Mouse (Mus musculus): ENCODE data around the gene Ppp3r2. TPM values are rescaled to one million over a fixed set of nuclear protein-coding genes. Genes with fewer than 3 reads are reported as not detected.

Gene Ppp3r2
- 0.64 and 0.74 TPM in 2 replicates for polyA plus RNA-seq (2015; fragmentation: Nextera tagmentation; extraction: Ambion mirVana)

DNA sequence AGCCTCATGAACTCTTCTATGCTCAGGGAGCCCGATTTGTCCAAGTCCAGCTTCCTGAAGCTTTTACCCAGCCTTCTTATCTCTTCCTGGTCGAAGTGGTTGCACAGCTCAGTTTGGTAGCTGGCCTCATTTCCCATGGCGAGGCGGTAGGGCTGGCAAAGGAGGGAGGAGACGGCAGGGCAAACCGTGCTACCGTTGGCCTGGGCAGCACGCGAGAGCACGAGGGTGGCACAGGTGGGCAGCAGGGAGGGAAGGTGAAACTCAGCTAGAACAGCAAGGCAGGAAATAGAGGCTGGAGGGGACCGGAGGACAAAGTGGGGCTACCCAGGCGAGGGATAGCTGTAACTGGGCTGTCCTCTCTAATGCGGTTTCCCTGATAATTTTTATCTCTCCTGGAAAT, at the start of gene Ppp3r2:
Gene Ppp3r2 (minus strand): TSS at position 213 of the 400 bp plus-strand sequence.
- H3K27ac ChIP-seq = no peak within 1 kb of the TSS
- no peaks in the 10 kb centered on the region for H3K9me3 ChIP-seq
- no peaks in the 10 kb centered on the region for H3K36me3 ChIP-seq (replicated peaks)
- no peak within 1 kb of the TSS for H3K4me2 ChIP-seq
- ATAC-seq (replicated peaks) = no peak
- no peaks in the 10 kb centered on the region for H3K4me1 ChIP-seq
- no peaks in the 10 kb centered on the region for H3K27me3 ChIP-seq (replicated peaks)
- no peak within 1 kb of the TSS for H3K4me3 ChIP-seq
- H3K9ac ChIP-seq = no peak within 1 kb of the TSS
- 91% methylated on average over 13 of the region's 13 CpGs for WGBS

DNA sequence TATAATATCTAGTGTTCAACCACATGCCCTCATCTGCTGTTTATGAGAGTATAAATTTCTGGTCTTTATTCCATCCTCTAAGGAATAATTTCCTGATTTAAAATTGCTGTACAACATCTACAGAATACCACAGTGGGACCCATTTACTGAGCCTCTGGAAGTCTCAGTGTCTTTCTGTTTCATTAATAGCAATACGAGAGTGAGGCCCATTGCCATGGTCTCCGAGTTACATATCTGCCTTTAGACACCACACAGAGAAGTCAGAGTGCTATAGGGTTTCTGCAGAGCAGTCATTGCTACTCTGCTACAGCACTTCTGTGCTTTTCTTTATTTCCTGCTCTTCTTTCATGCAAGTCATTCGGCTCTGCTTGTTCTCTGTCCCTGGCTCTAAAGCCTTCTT, 47.5 kb upstream of the Ppp3r2 start:
- no peaks in the 10 kb centered on the region for H3K36me3 ChIP-seq (replicated peaks)
- H3K27me3 ChIP-seq (replicated peaks) = no peaks in the 10 kb centered on the region
- WGBS = 30% methylated on average over 3 of the region's 3 CpGs
- no peak for ATAC-seq (replicated peaks)
- H3K27ac ChIP-seq = no peak overlapping the region
- H3K9me3 ChIP-seq = no peaks in the 10 kb centered on the region
- no peaks in the 10 kb centered on the region for H3K4me1 ChIP-seq
- no peak overlapping the region for H3K4me2 ChIP-seq
- H3K4me3 ChIP-seq = no peak overlapping the region
- no peak overlapping the region for H3K9ac ChIP-seq

DNA sequence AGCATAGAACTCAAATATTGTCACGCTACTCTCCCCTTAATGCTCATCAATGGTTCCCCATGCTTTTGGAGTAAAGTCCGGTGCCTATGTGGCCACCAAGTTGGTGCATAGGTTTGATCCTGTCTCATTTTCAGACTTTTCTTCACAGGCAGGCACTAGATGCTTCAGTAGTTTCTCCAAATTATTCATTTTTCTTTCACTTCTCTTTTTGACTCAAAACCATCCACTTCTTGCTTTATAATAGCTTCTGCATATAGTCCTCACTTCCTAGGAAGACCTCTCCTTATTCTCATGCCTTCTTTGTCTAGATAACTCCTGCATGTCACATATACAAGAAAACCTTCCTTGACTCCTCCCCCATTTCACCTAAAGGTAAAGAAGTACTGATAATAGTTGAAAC, 42.1 kb upstream of the Ppp3r2 start:
- H3K9me3 ChIP-seq = no peaks in the 10 kb centered on the region
- H3K9ac ChIP-seq = no peak overlapping the region
- H3K4me2 ChIP-seq = no peak overlapping the region
- no peak for ATAC-seq (replicated peaks)
- H3K27ac ChIP-seq = no peak overlapping the region
- no peaks in the 10 kb centered on the region for H3K4me1 ChIP-seq
- 99% methylated on average over 2 of the region's 2 CpGs for WGBS
- H3K4me3 ChIP-seq = no peak overlapping the region
- H3K36me3 ChIP-seq (replicated peaks) = no peaks in the 10 kb centered on the region
- H3K27me3 ChIP-seq (replicated peaks) = no peaks in the 10 kb centered on the region

DNA sequence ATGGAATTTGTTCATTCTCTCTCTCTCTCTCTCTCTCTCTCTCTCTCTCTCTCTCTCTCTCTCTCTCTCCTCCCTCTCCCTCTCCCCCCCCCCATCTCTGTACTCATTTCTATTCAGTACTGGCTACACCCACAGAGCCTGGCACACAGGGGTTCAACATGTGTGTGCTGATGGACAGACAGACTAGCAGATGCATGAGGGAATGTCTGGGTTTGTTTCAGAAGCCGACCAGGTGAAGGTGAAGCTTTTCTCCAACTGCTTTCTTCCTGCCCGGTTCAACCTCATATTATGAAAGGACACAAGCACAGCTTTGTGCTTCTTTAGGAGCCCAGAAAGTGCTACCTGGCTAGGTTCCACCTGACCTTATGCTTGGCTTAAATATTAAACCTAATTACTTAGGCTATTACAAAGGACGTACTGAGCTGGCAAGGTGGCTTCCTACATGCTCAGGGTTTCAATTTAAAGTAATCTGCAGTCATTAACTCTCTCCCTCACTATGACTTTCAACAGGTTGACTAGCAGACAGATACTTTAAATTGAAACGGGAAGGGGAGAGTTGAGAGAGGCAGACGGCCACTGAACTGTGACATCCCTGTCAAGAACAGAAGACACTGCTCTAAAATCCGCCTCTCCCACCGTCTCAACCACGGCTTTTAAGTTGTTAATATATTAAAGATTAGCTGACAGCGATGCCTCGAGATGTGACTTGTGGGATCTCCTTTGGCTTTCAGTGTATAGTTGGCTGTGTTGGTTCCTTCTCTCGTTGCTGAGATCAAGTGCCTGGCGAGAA, 9.8 kb upstream of the Ppp3r2 start:
- Histone ChIP-seq H3K9me3 (no peaks in the 10 kb centered on the region), H3K9ac (no peak overlapping the region), H3K27ac (no peak overlapping the region), H3K27me3 (replicated peaks) (no peaks in the 10 kb centered on the region), H3K36me3 (replicated peaks) (no peaks in the 10 kb centered on the region), H3K4me1 (peaks cover 7% of the 10 kb centered on the region), H3K4me2 (no peak overlapping the region), H3K4me3 (no peak overlapping the region)
- 50% methylated on average over 12 of the region's 12 CpGs for WGBS
- no peak for ATAC-seq (replicated peaks)

DNA sequence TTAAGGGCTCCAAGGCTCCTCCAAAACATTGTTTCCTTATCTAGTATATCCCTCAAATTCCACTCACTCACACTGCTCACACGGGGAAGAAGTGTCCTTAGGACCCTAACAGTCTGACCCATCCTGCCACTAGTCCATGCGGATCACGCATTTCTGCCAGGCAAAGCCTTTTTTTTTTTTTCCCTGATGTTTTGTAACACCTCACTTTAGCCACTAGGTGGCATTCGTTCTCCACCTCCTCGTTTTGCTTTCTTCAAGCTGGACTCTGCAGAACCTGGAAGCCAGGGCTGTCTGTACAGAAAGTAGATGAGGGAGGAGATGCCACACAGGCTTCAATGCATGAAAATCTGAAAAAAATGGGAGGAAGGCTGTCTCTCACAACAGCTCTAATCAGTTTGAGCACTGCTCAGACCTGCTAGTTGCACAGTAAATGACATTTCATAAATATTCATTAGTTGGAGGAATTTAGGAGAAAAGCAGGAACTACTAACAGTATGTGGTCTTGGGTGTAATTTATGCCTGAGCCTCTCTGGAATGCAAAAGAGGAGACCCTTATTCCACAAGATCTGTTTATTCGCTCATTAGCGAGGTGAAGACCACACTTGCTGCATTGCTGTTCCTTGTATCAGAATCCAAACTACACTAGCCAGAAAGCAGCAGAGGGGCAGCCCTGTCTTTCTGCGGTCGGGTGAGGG, 6.9 kb upstream of the Ppp3r2 start:
- no peak overlapping the region for H3K4me3 ChIP-seq
- no peaks in the 10 kb centered on the region for H3K27me3 ChIP-seq (replicated peaks)
- peak overlapping the region; percentile 55; the same call in 1 of the 2 replicates for H3K27ac ChIP-seq
- ATAC-seq (replicated peaks) = peak; percentile 95
- no peaks in the 10 kb centered on the region for H3K9me3 ChIP-seq
- H3K9ac ChIP-seq = no peak overlapping the region
- peaks cover 7% of the 10 kb centered on the region for H3K4me1 ChIP-seq
- 13% methylated on average over 9 of the region's 9 CpGs for WGBS
- no peak overlapping the region for H3K4me2 ChIP-seq
- H3K36me3 ChIP-seq (replicated peaks) = no peaks in the 10 kb centered on the region

GRCm38 (mm10) chr4:49680171-49680875, 1.5 kb downstream of the Ppp3r2 start:
- no peak overlapping the region for H3K4me3 ChIP-seq
- H3K36me3 ChIP-seq (replicated peaks) = no peaks in the 10 kb centered on the region
- H3K9me3 ChIP-seq = no peaks in the 10 kb centered on the region
- no peak overlapping the region for H3K4me2 ChIP-seq
- no peak overlapping the region for H3K9ac ChIP-seq
- no peaks in the 10 kb centered on the region for H3K4me1 ChIP-seq
- WGBS = 94% methylated on average over 11 of the region's 11 CpGs
- H3K27me3 ChIP-seq (replicated peaks) = no peaks in the 10 kb centered on the region
- H3K27ac ChIP-seq = no peak overlapping the region
- no peak for ATAC-seq (replicated peaks)

GRCm38 (mm10) chr4:49676790-49677189, 5.0 kb downstream of the Ppp3r2 start:
- H3K27ac ChIP-seq = no peak overlapping the region
- ATAC-seq (replicated peaks) = no peak
- no peaks in the 10 kb centered on the region for H3K27me3 ChIP-seq (replicated peaks)
- no peak overlapping the region for H3K4me2 ChIP-seq
- 81% methylated on average over 7 of the region's 7 CpGs for WGBS
- H3K4me1 ChIP-seq = no peaks in the 10 kb centered on the region
- no peak overlapping the region for H3K9ac ChIP-seq
- no peaks in the 10 kb centered on the region for H3K9me3 ChIP-seq
- H3K4me3 ChIP-seq = no peak overlapping the region
- H3K36me3 ChIP-seq (replicated peaks) = no peaks in the 10 kb centered on the region

DNA sequence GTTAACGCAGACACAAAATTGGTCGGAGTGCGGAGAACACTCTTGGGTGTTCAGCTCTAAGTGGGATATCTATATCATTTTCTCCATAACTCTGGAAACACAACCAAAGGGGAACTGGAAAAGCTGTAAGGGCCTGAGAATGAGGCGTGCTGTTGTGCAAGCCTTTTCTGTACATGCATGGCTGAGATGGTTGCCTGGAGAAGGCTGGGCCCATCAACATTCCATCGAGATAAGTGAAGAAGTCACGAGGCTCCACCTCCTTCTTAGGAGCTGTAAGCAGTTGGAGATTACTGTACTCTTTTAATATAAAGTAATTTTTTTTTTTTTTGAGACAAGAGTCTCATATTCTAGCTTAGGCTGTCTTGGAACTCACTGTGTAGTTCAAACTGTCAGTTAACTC, 5.8 kb downstream of the Ppp3r2 start:
- H3K27me3 ChIP-seq (replicated peaks) = no peaks in the 10 kb centered on the region
- no peak overlapping the region for H3K4me3 ChIP-seq
- 87% methylated on average over 6 of the region's 6 CpGs for WGBS
- no peak overlapping the region for H3K4me2 ChIP-seq
- no peak overlapping the region for H3K27ac ChIP-seq
- no peaks in the 10 kb centered on the region for H3K4me1 ChIP-seq
- H3K36me3 ChIP-seq (replicated peaks) = no peaks in the 10 kb centered on the region
- no peak overlapping the region for H3K9ac ChIP-seq
- ATAC-seq (replicated peaks) = no peak
- no peaks in the 10 kb centered on the region for H3K9me3 ChIP-seq

DNA sequence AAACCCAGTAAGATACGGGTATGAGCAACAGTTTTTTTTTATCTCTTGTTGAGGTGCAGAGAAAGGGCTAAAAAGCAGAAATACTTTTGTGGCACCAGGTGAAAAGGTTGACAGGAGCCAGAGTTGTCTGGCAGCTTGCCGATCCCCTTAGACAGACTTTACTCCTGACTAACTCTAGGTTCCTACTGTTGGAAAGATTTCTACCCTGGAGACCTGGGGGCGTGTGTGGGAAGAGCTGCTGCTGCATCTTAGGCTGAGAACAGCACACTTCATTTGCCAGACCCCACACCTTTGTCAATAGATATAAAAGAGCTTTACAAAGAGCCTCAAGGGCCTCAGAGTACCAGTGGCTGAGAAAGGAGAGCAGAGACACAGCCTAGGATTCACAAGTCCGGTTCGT, 17.0 kb downstream of the Ppp3r2 start:
- no peak overlapping the region for H3K9ac ChIP-seq
- H3K9me3 ChIP-seq = no peaks in the 10 kb centered on the region
- H3K27ac ChIP-seq = no peak overlapping the region
- no peaks in the 10 kb centered on the region for H3K27me3 ChIP-seq (replicated peaks)
- WGBS = 85% methylated on average over 5 of the region's 5 CpGs
- no peak overlapping the region for H3K4me2 ChIP-seq
- H3K4me3 ChIP-seq = no peak overlapping the region
- no peaks in the 10 kb centered on the region for H3K4me1 ChIP-seq
- H3K36me3 ChIP-seq (replicated peaks) = peaks cover 6% of the 10 kb centered on the region
- no peak for ATAC-seq (replicated peaks)

DNA sequence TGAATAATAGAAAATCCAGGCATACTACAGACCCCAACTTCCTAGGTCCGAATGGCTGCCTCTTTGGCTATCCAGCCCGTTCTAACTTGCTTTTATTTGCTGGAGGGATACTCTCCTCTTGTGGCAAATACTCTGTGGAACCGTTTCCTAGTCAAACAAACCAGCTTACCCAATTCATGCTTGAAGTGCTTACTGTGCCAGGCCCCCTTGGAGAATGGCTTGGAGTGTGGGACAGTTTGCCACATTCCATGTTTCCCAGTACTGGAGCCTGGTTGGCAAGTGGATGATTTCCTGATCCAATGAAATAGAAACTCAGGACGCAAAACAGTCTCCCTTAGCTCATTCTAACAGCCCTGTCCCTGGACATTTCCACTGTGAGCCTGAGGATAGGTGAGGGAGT, 19.6 kb downstream of the Ppp3r2 start:
- no peak for ATAC-seq (replicated peaks)
- no peaks in the 10 kb centered on the region for H3K9me3 ChIP-seq
- no peak overlapping the region for H3K9ac ChIP-seq
- 92% methylated on average over 4 of the region's 4 CpGs for WGBS
- H3K4me1 ChIP-seq = no peaks in the 10 kb centered on the region
- no peak overlapping the region for H3K27ac ChIP-seq
- H3K4me2 ChIP-seq = no peak overlapping the region
- no peak overlapping the region for H3K4me3 ChIP-seq
- H3K27me3 ChIP-seq (replicated peaks) = no peaks in the 10 kb centered on the region
- peaks cover 10% of the 10 kb centered on the region for H3K36me3 ChIP-seq (replicated peaks)

DNA sequence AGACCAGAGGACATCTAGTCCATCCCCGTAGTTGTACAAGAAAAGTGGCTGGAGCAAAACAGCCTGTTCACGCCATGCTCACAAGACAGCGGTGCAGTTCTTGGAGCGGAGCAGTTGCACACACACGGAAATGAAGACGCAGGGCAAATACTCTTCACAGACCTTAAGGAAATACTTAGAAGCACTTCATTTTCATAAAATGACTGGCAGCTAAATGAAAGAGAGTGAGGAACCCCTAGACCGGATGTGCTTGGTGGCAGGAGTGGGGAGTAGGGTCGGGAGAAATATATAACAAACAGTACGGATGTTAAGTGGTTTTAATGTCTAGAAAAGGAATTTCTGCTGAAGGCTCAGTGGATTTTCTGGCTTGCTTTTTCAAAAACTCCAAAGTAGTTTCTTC, 20.2 kb downstream of the Ppp3r2 start:
- no peak overlapping the region for H3K4me3 ChIP-seq
- H3K9me3 ChIP-seq = no peaks in the 10 kb centered on the region
- no peak overlapping the region for H3K4me2 ChIP-seq
- no peak overlapping the region for H3K27ac ChIP-seq
- WGBS = 96% methylated on average over 9 of the region's 9 CpGs
- ATAC-seq (replicated peaks) = no peak
- H3K36me3 ChIP-seq (replicated peaks) = peaks cover 14% of the 10 kb centered on the region
- no peaks in the 10 kb centered on the region for H3K4me1 ChIP-seq
- H3K9ac ChIP-seq = no peak overlapping the region
- no peaks in the 10 kb centered on the region for H3K27me3 ChIP-seq (replicated peaks)

- H3K9ac ChIP-seq = no peak overlapping the region
- peaks cover 26% of the 10 kb centered on the region for H3K36me3 ChIP-seq (replicated peaks)
- no peaks in the 10 kb centered on the region for H3K9me3 ChIP-seq
- WGBS = 76% methylated on average over 1 of the region's 1 CpGs
- H3K4me3 ChIP-seq = no peak overlapping the region
- no peaks in the 10 kb centered on the region for H3K4me1 ChIP-seq
- no peak for ATAC-seq (replicated peaks)
- no peak overlapping the region for H3K27ac ChIP-seq
- no peaks in the 10 kb centered on the region for H3K27me3 ChIP-seq (replicated peaks)
- no peak overlapping the region for H3K4me2 ChIP-seq
Observed at GRCm38 (mm10) chr4:49659421-49659820, 22.4 kb downstream of the Ppp3r2 start.

All from midbrain, embryonic 15.5 days (tissue).